Mouse (Mus musculus) splenic B cell, adult 2 months (primary cell): ENCODE measurements around the gene Ess2.

Experiments used
- DNase-seq: peaks from one replicate; pipeline ENCODE4 v3.0.0-alpha.2; 2011; ENCODE audit warnings: low read depth, low spot score
- H3K27me3 ChIP-seq: 2 replicates; pipeline ENCODE4 v1.6.1; 2012; ENCODE audit warnings: mild to moderate bottlenecking, low read length, moderate library complexity, mixed read lengths; ENCODE audit not compliant: control insufficient read depth, poor library complexity, insufficient read depth, severe bottlenecking
- H3K36me3 ChIP-seq: 2 replicates; pipeline ENCODE4 v1.6.1; 2012; ENCODE audit warnings: mild to moderate bottlenecking, low read length, moderate library complexity, mixed read lengths; ENCODE audit not compliant: control insufficient read depth, poor library complexity, insufficient read depth, severe bottlenecking

Ess2 gene

DNA sequence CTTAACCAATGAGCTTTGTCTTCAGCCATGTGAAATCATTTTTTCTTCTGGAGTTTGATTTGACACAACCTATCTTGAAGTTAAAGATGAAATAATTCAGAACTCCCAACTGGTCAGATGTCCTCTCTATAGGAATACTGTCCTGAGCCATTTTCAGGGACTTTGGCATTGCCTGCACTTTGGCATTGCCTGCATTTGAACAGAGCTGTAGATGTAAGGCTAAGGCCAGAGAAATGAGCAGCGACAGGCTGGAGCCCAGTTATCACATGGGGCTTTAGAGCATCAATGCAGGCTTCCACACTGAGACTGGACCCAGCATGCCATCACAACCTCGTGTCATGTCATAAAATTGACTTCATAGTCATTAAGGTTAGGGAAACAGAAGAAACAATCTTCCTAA, 57.9 kb downstream of the Ess2 start:
- peaks cover 5% of the 10 kb centered on the region; the same call in 1 of the 2 replicates for H3K36me3 ChIP-seq
- no peaks in the 10 kb centered on the region for H3K27me3 ChIP-seq
- no peak for DNase-seq

DNA sequence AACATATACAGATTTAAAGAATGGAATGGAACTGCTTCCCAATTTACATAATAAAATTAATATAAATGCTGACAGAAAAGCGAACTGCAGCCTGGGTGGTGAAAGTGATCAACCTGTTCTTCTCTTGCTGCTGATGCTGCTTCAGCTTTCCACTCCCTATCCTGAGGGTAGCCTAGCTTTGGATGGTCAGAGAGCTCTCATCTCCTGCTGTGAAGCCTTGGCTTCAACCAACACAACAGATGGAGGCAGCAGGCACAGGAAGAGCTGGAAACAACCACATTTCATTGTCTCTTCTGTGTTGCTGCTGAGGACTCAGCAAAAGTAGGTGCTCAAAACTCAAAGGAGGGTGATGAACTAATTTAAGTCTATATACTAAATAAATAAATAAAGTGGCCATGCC, 59.3 kb downstream of the Ess2 start:
- DNase-seq = no peak
- Histone ChIP-seq H3K27me3 (no peaks in the 10 kb centered on the region), H3K36me3 (peaks cover 5% of the 10 kb centered on the region; the same call in 1 of the 2 replicates)

DNA sequence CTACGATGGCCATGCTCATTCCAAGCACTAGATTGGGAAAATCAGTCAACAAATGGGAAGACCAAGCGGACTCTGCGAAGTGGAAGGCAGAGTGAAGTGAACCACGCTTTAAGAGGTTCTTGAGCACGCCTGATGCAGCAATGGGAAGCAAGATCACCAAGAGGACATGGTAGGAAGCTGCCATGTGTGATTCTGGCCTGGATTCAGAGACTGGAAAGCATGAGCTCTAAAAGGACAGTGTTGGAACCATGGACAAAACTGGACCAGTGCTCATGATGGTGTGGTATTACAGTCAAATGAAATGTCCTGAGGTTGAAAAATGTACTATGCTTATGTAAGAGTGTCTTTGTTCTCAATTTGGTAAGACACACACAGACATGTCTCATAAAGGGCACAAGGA, 59.8 kb downstream of the Ess2 start:
- no peak for DNase-seq
- Histone ChIP-seq H3K27me3 (no peaks in the 10 kb centered on the region), H3K36me3 (peaks cover 2% of the 10 kb centered on the region; the same call in 1 of the 2 replicates)
